Comparison of ENCODE assay signal across 9 mouse cellular contexts in the genomic region with DNA sequence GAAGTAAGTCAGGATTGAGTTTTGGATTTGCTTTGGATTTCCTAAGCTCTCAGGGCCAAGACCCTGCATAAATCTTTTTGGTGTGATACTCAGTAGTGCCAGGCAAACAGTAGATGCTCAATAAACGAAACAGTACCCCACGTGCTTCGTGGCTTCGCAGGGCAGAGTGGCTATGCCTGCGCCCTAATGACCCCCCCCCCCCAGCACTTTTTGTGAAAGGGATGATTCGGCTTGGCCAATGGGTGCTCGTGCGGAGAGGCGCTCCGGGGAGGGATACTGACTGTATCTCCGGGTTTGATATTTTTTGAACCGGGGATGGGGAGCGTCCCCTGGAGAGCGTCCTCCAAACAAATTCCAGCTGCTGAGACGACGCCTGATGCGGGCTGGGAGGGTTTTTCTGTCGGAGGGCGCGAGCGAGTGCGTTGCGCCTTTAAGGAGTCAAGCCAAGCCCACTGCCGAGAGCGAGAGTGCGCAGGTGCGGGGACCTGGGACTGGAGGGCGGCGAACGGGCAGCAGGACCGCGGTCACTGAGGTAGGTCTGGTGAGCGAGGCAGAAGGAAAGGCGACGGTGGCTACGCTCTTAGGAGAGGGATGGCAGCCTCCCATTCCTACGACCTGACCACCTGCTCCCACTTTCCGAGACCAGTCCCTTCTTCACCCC. TPM values are rescaled to one million over a fixed set of nuclear protein-coding genes. Genes with fewer than 3 reads are reported as not detected.
DNase-seq lines count a peak whose midpoint lies in the region; ATAC-seq and TF ChIP-seq lines count a peak whose summit lies in the region.
"Had no signal": no experiment of that assay in that cellular context is flagged by ENCODE, and none has a peak within 500 bp of the region (broad histone marks: within the 10 kb centered on the region; RNA-seq: fewer than 3 reads in every experiment).

A gene (plus strand): TSS at position 471 of the 661 bp plus-strand sequence.

- peak within 1 kb of the TSS; percentile 71 for H3K9ac ChIP-seq in forebrain, embryonic 11.5 days (ENCODE audit: low read length)
- peak within 1 kb of the TSS; percentile 53 for H3K9ac ChIP-seq in heart, embryonic 15.5 days
- peak within 1 kb of the TSS; percentile 50 for H3K9ac ChIP-seq in liver, embryonic 12.5 days
- peak within 1 kb of the TSS; percentile 43 for H3K9ac ChIP-seq in stomach, embryonic 14.5 days (replicated peaks; ENCODE audit: low read depth, low read length)

- TF ChIP-seq CTCF in brain, embryonic 14.5 days (IDR thresholded peaks at IDR 0.05; ENCODE audit: borderline replicate concordance, extremely low read depth, insufficient read depth, insufficient read length), result no peak

- no peaks in the 10 kb centered on the region for H3K9me3 ChIP-seq in forebrain, embryonic 11.5 days (ENCODE audit: control insufficient read depth, low read length)
- no peaks in the 10 kb centered on the region for H3K9me3 ChIP-seq in heart, embryonic 15.5 days (replicated peaks)
- H3K9me3 ChIP-seq in liver, embryonic 12.5 days (replicated peaks), result no peaks in the 10 kb centered on the region
- H3K9me3 ChIP-seq in stomach, embryonic 14.5 days (ENCODE audit: control insufficient read depth, low read depth, low read length), result no peaks in the 10 kb centered on the region
- H3K9me3 ChIP-seq: G1E had no signal

- WGBS in forebrain, embryonic 11.5 days, result 2% methylated on average over 34 of the region's 38 CpGs
- 3% methylated on average over 38 of the region's 38 CpGs for WGBS in heart, embryonic 15.5 days
- 3% methylated on average over 38 of the region's 38 CpGs for WGBS in liver, embryonic 12.5 days (ENCODE audit: insufficient replicate concordance)
- 2% methylated on average over 38 of the region's 38 CpGs for WGBS in stomach, embryonic 14.5 days

- no peak within 1 kb of the TSS for H3K27ac ChIP-seq in forebrain, embryonic 11.5 days (ENCODE audit: low read depth, low read length)
- H3K27ac ChIP-seq in heart, embryonic 15.5 days, result peak within 1 kb of the TSS; percentile 60
- H3K27ac ChIP-seq in liver, embryonic 12.5 days, result no peak within 1 kb of the TSS
- H3K27ac ChIP-seq in stomach, embryonic 14.5 days (ENCODE audit: low read length), result no peak within 1 kb of the TSS

- peak; percentile 86 for ATAC-seq in forebrain, embryonic 11.5 days (replicated peaks; ENCODE audit: low FRiP score)
- peak; percentile 81 for ATAC-seq in heart, embryonic 15.5 days (replicated peaks; ENCODE audit: insufficient number of reproducible peaks, insufficient read depth, low FRiP score, low read depth)
- peak; percentile 52; the same call in 1 of the 2 replicates for ATAC-seq in liver, embryonic 12.5 days
- ATAC-seq in stomach, embryonic 14.5 days (ENCODE audit: insufficient number of reproducible peaks, insufficient read depth, low FRiP score, low read depth), result peak; percentile 78

- TF ChIP-seq POLR2A in brain, embryonic 14.5 days (IDR thresholded peaks at IDR 0.05; ENCODE audit: borderline replicate concordance, extremely low read depth, insufficient read depth, insufficient read length, poor library complexity, severe bottlenecking), result peak; percentile 62; the same call in 1 of the 2 replicates

- peaks cover 8% of the 10 kb centered on the region; the same call in 1 of the 2 replicates for H3K4me1 ChIP-seq in forebrain, embryonic 11.5 days (replicated peaks; ENCODE audit: control insufficient read depth, insufficient read depth, low read length)
- H3K4me1 ChIP-seq in heart, embryonic 15.5 days (replicated peaks), result peaks cover 14% of the 10 kb centered on the region
- peaks cover 13% of the 10 kb centered on the region for H3K4me1 ChIP-seq in liver, embryonic 12.5 days
- peaks cover 4% of the 10 kb centered on the region; the same call in 1 of the 2 replicates for H3K4me1 ChIP-seq in stomach, embryonic 14.5 days (ENCODE audit: control insufficient read depth, insufficient read depth, low read length)

- peaks cover 20% of the 10 kb centered on the region for H3K27me3 ChIP-seq in forebrain, embryonic 11.5 days (ENCODE audit: control insufficient read depth, insufficient read depth, low read length)
- peaks cover 30% of the 10 kb centered on the region for H3K27me3 ChIP-seq in heart, embryonic 15.5 days
- H3K27me3 ChIP-seq in liver, embryonic 12.5 days (replicated peaks), result peaks cover 64% of the 10 kb centered on the region
- 0 out of 2 replicates have a peak, but pooled peaks cover 6% of the 10 kb centered on the region for H3K27me3 ChIP-seq in stomach, embryonic 14.5 days (ENCODE audit: control insufficient read depth, insufficient read depth, low read length)

- DNase-seq in B cell, adult 2 months, result peak; percentile 84 to 86
- peak; percentile 95 for DNase-seq in brain, embryonic 14.5 days (ENCODE audit: low read depth)
- DNase-seq in forebrain, embryonic 11.5 days (ENCODE audit: low spot score), result peak; percentile 94
- DNase-seq in kidney, postnatal 14 days, result peak; percentile 91
- DNase-seq in natural killer cell, adult 2 months (ENCODE audit: low spot score in 2 of 2), result peak; percentile 65 to 77

- peak within 1 kb of the TSS; percentile 91 for H3K4me2 ChIP-seq in forebrain, embryonic 11.5 days (ENCODE audit: low read depth, low read length, severe bottlenecking)
- H3K4me2 ChIP-seq in heart, embryonic 15.5 days, result peak within 1 kb of the TSS; percentile 93
- peak within 1 kb of the TSS; percentile 69 for H3K4me2 ChIP-seq in liver, embryonic 12.5 days
- peak within 1 kb of the TSS; percentile 57 for H3K4me2 ChIP-seq in stomach, embryonic 14.5 days (replicated peaks; ENCODE audit: low read depth, low read length)

- peak within 1 kb of the TSS; percentile 57 for H3K4me3 ChIP-seq in forebrain, embryonic 11.5 days (ENCODE audit: low read depth, low read length)
- peak within 1 kb of the TSS; percentile 72 for H3K4me3 ChIP-seq in heart, embryonic 15.5 days
- peak within 1 kb of the TSS; percentile 54 for H3K4me3 ChIP-seq in liver, embryonic 12.5 days
- peak within 1 kb of the TSS; percentile 66 for H3K4me3 ChIP-seq in stomach, embryonic 14.5 days (ENCODE audit: low read depth, low read length)

- H3K36me3 ChIP-seq in forebrain, embryonic 11.5 days (ENCODE audit: control insufficient read depth, insufficient read depth, low read length), result no peaks in the 10 kb centered on the region
- no peaks in the 10 kb centered on the region for H3K36me3 ChIP-seq in heart, embryonic 15.5 days
- no peaks in the 10 kb centered on the region for H3K36me3 ChIP-seq in liver, embryonic 12.5 days
- H3K36me3 ChIP-seq in stomach, embryonic 14.5 days (ENCODE audit: control insufficient read depth, insufficient read depth, low read length), result no peaks in the 10 kb centered on the region
- H3K36me3 ChIP-seq: G1E had no signal

RNA-seq across cellular contexts. Expression of the gene that starts here (rescaled TPM):
- 15.2 and 17.3 TPM in 2 replicates for polyA plus RNA-seq in brain, embryonic 14.5 days (2012; rRNA removed)
- polyA plus RNA-seq in forebrain, embryonic 11.5 days (2014; fragmentation: Nextera tagmentation; extraction: Ambion mirVana), result 19.2 and 19.5 TPM in 2 replicates
- 9.9 and 14.7 TPM in 2 replicates for polyA plus RNA-seq in heart, embryonic 15.5 days (2015; fragmentation: Nextera tagmentation; extraction: Ambion mirVana)
- 8.2 and 10.6 TPM in 2 replicates for polyA plus RNA-seq in liver, embryonic 12.5 days (2016; fragmentation: Nextera tagmentation; extraction: Ambion mirVana)
- polyA plus RNA-seq in stomach, embryonic 14.5 days (2014; fragmentation: Nextera tagmentation; extraction: Ambion mirVana), result 20.3 and 25.6 TPM in 2 replicates
- polyA plus RNA-seq: G1E had no signal
